Mouse (Mus musculus) CH12F3 (cell line): ENCODE results near the gene Wdr27.
"Not testable (repeated sequence)": the region's sequence is repeated elsewhere in the genome, so short reads cannot be mapped to it uniquely, and the experiment has no call there.

Experiments used
- in situ Hi-C: fragments of 300-500 bp; cut with MboI; formaldehyde crosslinking; loops from 2 replicates; pipeline ENCODE4 v1.14.3; 2020; ENCODE audit warnings: low sequenced_read_pairs

The Wdr27 gene

GRCm38 (mm10) chr17:14943009-14943728 is at the start of gene Wdr27, which contains the start of gene 1600012H06Rik:
Wdr27 (minus strand) TSS chr17:14943158.
1600012H06Rik (plus strand) TSS chr17:14943184.
- in situ Hi-C loops = no loop called here

- in situ Hi-C loops = not testable (repeated sequence)
Observed at GRCm38 (mm10) chr17:14992522-14993138, 49.7 kb upstream of the Wdr27 start.

GRCm38 (mm10) chr17:14990116-14990702 is 47.3 kb upstream of the Wdr27 start:
- in situ Hi-C loops = not testable (repeated sequence)

DNA sequence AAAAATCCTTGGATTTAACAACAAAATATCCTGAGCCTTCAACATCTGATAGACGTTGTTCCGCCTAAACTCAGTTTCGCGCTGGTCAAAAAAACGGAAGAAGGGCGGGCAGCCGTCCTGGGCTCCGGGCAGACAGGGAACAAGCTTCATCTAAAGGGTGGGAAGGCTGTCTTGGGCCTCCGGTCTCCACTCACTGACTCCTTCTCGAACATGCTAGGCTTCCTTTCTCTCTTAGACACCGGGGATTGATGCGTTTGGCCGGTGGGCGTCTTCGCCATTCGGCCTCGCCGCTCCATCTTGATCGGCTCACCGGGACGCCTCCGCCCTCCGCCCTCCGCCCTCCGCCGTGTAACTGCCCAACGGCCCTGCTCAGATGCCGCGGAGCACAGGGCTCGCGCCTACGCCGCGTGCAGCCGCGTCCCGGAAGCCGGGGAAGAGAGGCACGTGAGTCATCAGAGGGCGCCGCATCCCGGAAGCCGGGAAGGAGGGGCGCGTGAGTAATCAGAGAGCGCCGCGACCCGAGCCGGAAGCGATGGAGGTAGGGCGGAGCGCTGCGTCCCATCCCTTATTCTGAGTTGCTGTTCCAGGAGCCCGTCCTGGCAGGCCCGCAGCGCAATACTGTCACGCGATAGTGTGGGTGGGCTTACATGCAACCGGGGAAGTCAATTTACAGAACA is 35.5 kb upstream of the Wdr27 start, which contains the start of the genes 9030025P20Rik and Gm3417:
Gene 9030025P20Rik, plus strand, starts transcription at position 107 of the 677 bp plus-strand sequence.
Gene Gm3417, minus strand, starts transcription at position 429 of the 677 bp plus-strand sequence.
- in situ Hi-C loops = not testable (repeated sequence)

DNA sequence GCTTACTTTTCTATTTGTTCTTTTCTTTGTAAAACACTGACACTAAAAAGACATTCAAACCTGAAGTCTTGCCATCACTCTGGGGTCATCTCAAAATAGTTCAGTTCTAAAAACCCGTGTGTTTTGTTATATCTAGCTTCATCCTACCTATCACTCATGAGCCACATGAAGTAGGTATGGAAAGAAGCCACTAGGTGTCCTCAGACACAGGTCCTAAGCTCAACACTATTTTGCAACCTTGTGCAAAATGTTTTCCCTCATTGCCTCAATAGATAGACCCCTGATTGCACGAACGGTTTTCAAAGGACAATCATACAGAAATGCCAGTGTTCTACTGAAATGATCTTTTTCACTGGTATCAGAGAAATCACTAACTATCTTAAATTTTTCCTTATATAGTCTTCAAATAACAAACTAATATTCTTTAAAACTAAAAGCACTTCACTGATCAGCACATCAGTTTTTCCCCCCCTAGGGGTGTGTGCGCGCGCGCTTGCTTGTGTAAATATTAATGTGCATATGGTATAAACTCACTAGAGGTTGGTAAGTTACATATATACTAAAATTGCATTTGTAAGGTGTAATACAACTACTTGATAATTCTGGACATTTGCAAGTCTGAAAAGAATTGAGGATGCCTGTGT is 34.9 kb upstream of the Wdr27 start:
- in situ Hi-C loops = not testable (repeated sequence)

GRCm38 (mm10) chr17:14968373-14968913 is 25.5 kb upstream of the Wdr27 start:
- in situ Hi-C loops = not testable (repeated sequence)

GRCm38 (mm10) chr17:14961557-14962154 is 18.7 kb upstream of the Wdr27 start:
- in situ Hi-C loops = not testable (repeated sequence)

GRCm38 (mm10) chr17:14960951-14961556 is 18.1 kb upstream of the Wdr27 start, which contains the start of gene Phf10:
Phf10 (minus strand) TSS chr17:14961273.
- in situ Hi-C loops = not testable (repeated sequence)

DNA sequence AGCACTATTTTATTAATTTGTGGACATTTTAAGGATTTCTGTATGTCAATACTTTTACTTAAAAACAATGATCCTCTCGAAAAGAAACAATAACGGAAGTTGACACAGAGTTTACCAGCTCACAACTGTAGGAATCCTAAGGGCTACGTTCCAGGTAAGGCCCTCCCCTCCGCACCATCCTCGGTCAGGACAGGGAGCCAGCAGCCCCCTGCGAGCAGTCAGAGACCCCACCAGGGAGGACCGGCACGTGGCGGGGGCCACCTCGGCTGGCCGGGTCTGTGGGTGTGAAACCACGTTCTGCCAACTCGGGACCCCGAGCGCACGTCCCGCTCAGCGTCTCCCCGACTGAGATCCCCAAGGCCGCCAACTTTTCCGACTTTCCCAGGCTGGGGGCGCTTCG is 17.6 kb upstream of the Wdr27 start:
- in situ Hi-C loops = no loop called here

- in situ Hi-C loops = no loop called here
Observed at GRCm38 (mm10) chr17:14959979-14960378, 17.0 kb upstream of the Wdr27 start.

GRCm38 (mm10) chr17:14958686-14959327 is 15.8 kb upstream of the Wdr27 start:
- in situ Hi-C loops = no loop called here

DNA sequence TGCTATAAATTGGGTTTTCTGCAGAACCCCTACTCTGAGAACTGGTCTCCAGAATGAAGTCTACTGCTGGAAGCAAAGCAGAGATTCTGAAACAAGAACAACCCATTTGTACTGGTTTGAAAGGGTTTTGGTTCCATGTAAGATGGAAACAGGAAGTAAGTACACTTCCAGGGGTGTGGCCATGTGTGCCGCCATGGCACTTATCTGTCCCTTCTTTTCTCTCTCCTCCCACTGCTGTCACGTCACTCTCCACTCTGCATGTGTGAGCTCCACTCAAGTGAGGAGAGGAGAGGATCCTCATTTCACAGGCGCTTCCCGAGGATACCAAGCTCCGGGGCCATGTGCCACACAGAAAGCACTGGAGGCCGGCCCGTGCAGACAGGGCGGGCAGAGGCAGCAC is 10.5 kb upstream of the Wdr27 start:
- in situ Hi-C loops = no loop called here

DNA sequence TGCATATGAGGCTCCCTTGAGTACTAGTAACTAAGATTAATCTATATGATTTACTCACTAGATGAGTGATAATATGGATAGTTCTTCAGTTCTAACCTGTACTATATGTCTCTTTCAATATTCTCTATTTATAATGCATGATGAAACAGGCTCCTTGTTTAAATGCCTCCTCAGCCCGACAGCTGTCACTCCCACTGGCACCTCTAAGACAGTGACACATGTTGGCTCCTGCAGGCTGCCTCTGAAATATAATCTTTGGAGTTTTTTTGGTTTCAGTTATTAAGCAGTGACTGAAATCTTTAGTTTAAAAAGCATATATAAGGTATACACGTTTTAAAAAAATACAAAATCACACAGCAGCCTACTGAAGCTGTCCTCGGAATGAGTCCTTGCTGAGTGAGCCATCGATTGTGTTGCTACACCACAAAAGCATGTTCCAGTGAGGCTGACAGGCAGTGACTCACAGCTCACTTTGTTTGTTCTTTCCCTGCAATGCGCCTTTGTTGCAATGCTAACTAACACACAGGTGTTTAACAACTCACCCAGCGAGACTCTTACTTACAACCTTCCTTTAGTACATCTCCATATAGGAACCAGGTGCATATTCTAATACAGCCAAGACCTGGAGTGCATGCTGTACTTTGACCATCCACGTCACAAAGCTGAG is 6.3 kb upstream of the Wdr27 start:
- in situ Hi-C loops = no loop called here

GRCm38 (mm10) chr17:14944551-14944950 is 1.6 kb upstream of the Wdr27 start:
- in situ Hi-C loops = no loop called here

- in situ Hi-C loops = no loop called here
Observed at GRCm38 (mm10) chr17:14943729-14944059, 736 bp upstream of the Wdr27 start.

- in situ Hi-C loops = not testable (repeated sequence)
Observed at GRCm38 (mm10) chr17:14942181-14942580, 777 bp downstream of the Wdr27 start.

- in situ Hi-C loops = no loop called here
Observed at GRCm38 (mm10) chr17:14935841-14936605, 6.9 kb downstream of the Wdr27 start.

- in situ Hi-C loops = not testable (repeated sequence)
Observed at GRCm38 (mm10) chr17:14935280-14935679, 7.7 kb downstream of the Wdr27 start.
